Mouse (Mus musculus) forebrain, embryonic 16.5 days (tissue): ENCODE data around the gene Smox. TPM values are rescaled to one million over a fixed set of nuclear protein-coding genes. Genes with fewer than 3 reads are reported as not detected.
"Not testable (repeated sequence)": the region's sequence is repeated elsewhere in the genome, so short reads cannot be mapped to it uniquely, and the experiment has no call there.

Source experiments
- ATAC-seq: fragments of 200-750 bp; cut with Nextera tagmentation; 2 replicates; pipeline ENCODE4 v1.8.0; 2017; ENCODE audit warnings: mild to moderate bottlenecking, moderate library complexity
- H3K27ac ChIP-seq: fragments of 300-500 bp; sonication (generic); 2 replicates; pipeline ENCODE4 v1.5.1; 2014; ENCODE audit warnings: low read length, control low read depth
- H3K27me3 ChIP-seq: fragments of 300-500 bp; sonication (generic); replicated peaks from 2 replicates; pipeline ENCODE4 v1.6.1; 2014; ENCODE audit warnings: low read length; ENCODE audit not compliant: control insufficient read depth, insufficient read depth
- H3K36me3 ChIP-seq: fragments of 300-500 bp; sonication (generic); 2 replicates; pipeline ENCODE4 v1.6.1; 2014; ENCODE audit not compliant: control insufficient read depth, insufficient read depth
- H3K4me1 ChIP-seq: fragments of 300-500 bp; sonication (generic); replicated peaks from 2 replicates; pipeline ENCODE4 v1.6.1; 2014; ENCODE audit warnings: low read length; ENCODE audit not compliant: control insufficient read depth, insufficient read depth
- H3K4me2 ChIP-seq: fragments of 300-500 bp; sonication (generic); 2 replicates; pipeline ENCODE4 v1.6.1; 2014; ENCODE audit warnings: mild to moderate bottlenecking, low read length, control low read depth
- H3K4me3 ChIP-seq: fragments of 300-500 bp; sonication (generic); replicated peaks from 2 replicates; pipeline ENCODE4 v1.5.1; 2014; ENCODE audit warnings: mild to moderate bottlenecking, low read length, control low read depth
- H3K9ac ChIP-seq: fragments of 300-500 bp; sonication (generic); replicated peaks from 2 replicates; pipeline ENCODE4 v1.6.1; 2014; ENCODE audit warnings: low read depth, low read length, control low read depth
- H3K9me3 ChIP-seq: fragments of 300-500 bp; sonication (generic); 2 replicates; pipeline ENCODE4 v1.6.1; 2016; ENCODE audit warnings: low read length; ENCODE audit not compliant: control insufficient read depth
- WGBS: fragments of 180-500 bp; shearing (Covaris S2); extraction: QIAGEN DNeasy Blood & Tissue Kit; methylation state at CpG from one replicate; pipeline ENCODE4 v1.1.7; 2014; 5-methylcytosine and 5-hydroxymethylcytosine counted together
- polyA plus RNA-seq: library from polyadenylated mRNA; unstranded; fragments of >200 nt; fragmentation: Nextera tagmentation; extraction: Ambion mirVana; gene quantifications from 2 replicates; pipeline ENCODE4 v1.2.1, GENCODE M21; 2015

Gene Smox
- polyA plus RNA-seq, 1 experiment from 2014 or later: 57.2 TPM

- Histone ChIP-seq H3K27ac (no peak overlapping the region), H3K4me1 (no peaks in the 10 kb centered on the region), H3K27me3 (no peaks in the 10 kb centered on the region), H3K4me2 (no peak overlapping the region), H3K9ac (no peak overlapping the region), H3K9me3 (no peaks in the 10 kb centered on the region), H3K4me3 (no peak overlapping the region), H3K36me3 (no peaks in the 10 kb centered on the region)
- no peak for ATAC-seq
- 71% methylated on average over 9 of the region's 9 CpGs for WGBS
These were observed 30.2 kb upstream of the Smox start for GRCm38 (mm10) chr2:131460946-131461682.

GRCm38 (mm10) chr2:131462991-131463390 lies 28.3 kb upstream of the Smox start:
- H3K9me3 ChIP-seq: no peaks in the 10 kb centered on the region
- no peaks in the 10 kb centered on the region for H3K36me3 ChIP-seq
- H3K4me2 ChIP-seq: no peak overlapping the region
- H3K4me1 ChIP-seq: no peaks in the 10 kb centered on the region
- H3K4me3 ChIP-seq: no peak overlapping the region
- H3K27ac ChIP-seq: no peak overlapping the region
- WGBS: 55% methylated on average over 4 of the region's 4 CpGs
- no peak for ATAC-seq
- H3K27me3 ChIP-seq: no peaks in the 10 kb centered on the region
- no peak overlapping the region for H3K9ac ChIP-seq

GRCm38 (mm10) chr2:131464147-131464546 lies 27.1 kb upstream of the Smox start:
- Histone ChIP-seq H3K36me3 (no peaks in the 10 kb centered on the region), H3K4me3 (no peak overlapping the region), H3K9ac (no peak overlapping the region), H3K27me3 (no peaks in the 10 kb centered on the region), H3K4me1 (no peaks in the 10 kb centered on the region), H3K9me3 (no peaks in the 10 kb centered on the region), H3K27ac (no peak overlapping the region), H3K4me2 (no peak overlapping the region)
- no peak for ATAC-seq
- 96% methylated on average over 2 of the region's 2 CpGs for WGBS

- Histone ChIP-seq H3K4me3 (no peak overlapping the region), H3K27me3 (no peaks in the 10 kb centered on the region), H3K9ac (no peak overlapping the region), H3K4me1 (peaks cover 2% of the 10 kb centered on the region; the same call in 1 of the 2 replicates), H3K27ac (no peak overlapping the region), H3K4me2 (no peak overlapping the region), H3K9me3 (no peaks in the 10 kb centered on the region), H3K36me3 (no peaks in the 10 kb centered on the region)
- WGBS: 83% methylated on average over 2 of the region's 2 CpGs
- no peak for ATAC-seq
These were observed 24.6 kb upstream of the Smox start for GRCm38 (mm10) chr2:131466732-131467131.

GRCm38 (mm10) chr2:131469916-131470315 lies 21.4 kb upstream of the Smox start:
- H3K27ac ChIP-seq: no peak overlapping the region
- ATAC-seq: peak; percentile 52; the same call in 1 of the 2 replicates
- peaks cover 2% of the 10 kb centered on the region; the same call in 1 of the 2 replicates for H3K4me1 ChIP-seq

GRCm38 (mm10) chr2:131473749-131474148 lies 17.5 kb upstream of the Smox start:
- no peaks in the 10 kb centered on the region for H3K9me3 ChIP-seq
- H3K27ac ChIP-seq: no peak overlapping the region
- no peak overlapping the region for H3K4me3 ChIP-seq
- no peak overlapping the region for H3K4me2 ChIP-seq
- H3K36me3 ChIP-seq: no peaks in the 10 kb centered on the region
- ATAC-seq: no peak
- WGBS: 92% methylated on average over 6 of the region's 6 CpGs
- H3K27me3 ChIP-seq: no peaks in the 10 kb centered on the region
- H3K9ac ChIP-seq: no peak overlapping the region
- peaks cover 2% of the 10 kb centered on the region; the same call in 1 of the 2 replicates for H3K4me1 ChIP-seq

More at GRCm38 (mm10) chr2:131469916-131470315, 21.4 kb upstream of the Smox start:
- H3K36me3 ChIP-seq: no peaks in the 10 kb centered on the region
- WGBS: 43% methylated on average over 1 of the region's 1 CpGs
- H3K27me3 ChIP-seq: no peaks in the 10 kb centered on the region
- no peaks in the 10 kb centered on the region for H3K9me3 ChIP-seq
- H3K4me2 ChIP-seq: no peak overlapping the region
- no peak overlapping the region for H3K4me3 ChIP-seq
- no peak overlapping the region for H3K9ac ChIP-seq

- not testable (repeated sequence) for H3K4me2 ChIP-seq, H3K27ac ChIP-seq, H3K36me3 ChIP-seq, H3K9me3 ChIP-seq, H3K9ac ChIP-seq, ATAC-seq, H3K27me3 ChIP-seq, H3K4me3 ChIP-seq, H3K4me1 ChIP-seq
- whole genome bisulfite sequencing: 92% methylated on average over 5 of the region's 5 CpGs
These were observed 14.2 kb upstream of the Smox start for GRCm38 (mm10) chr2:131477105-131477504.

GRCm38 (mm10) chr2:131477917-131478316 lies 13.4 kb upstream of the Smox start:
- no peaks in the 10 kb centered on the region for H3K36me3 ChIP-seq
- no peak overlapping the region for H3K27ac ChIP-seq
- no peak for ATAC-seq
- no peak overlapping the region for H3K4me2 ChIP-seq
- H3K9me3 ChIP-seq: no peaks in the 10 kb centered on the region
- no peaks in the 10 kb centered on the region for H3K27me3 ChIP-seq
- no peak overlapping the region for H3K4me3 ChIP-seq
- WGBS: 84% methylated on average over 6 of the region's 6 CpGs
- no peaks in the 10 kb centered on the region for H3K4me1 ChIP-seq
- H3K9ac ChIP-seq: no peak overlapping the region

- H3K4me1 ChIP-seq: no peaks in the 10 kb centered on the region
- no peak for ATAC-seq
These were observed 12.9 kb upstream of the Smox start for GRCm38 (mm10) chr2:131478349-131478748.

More at GRCm38 (mm10) chr2:131478349-131478748, 12.9 kb upstream of the Smox start:
- no peaks in the 10 kb centered on the region for H3K27me3 ChIP-seq
- no peak overlapping the region for H3K4me2 ChIP-seq
- no peak overlapping the region for H3K9ac ChIP-seq
- H3K4me3 ChIP-seq: no peak overlapping the region
- no peaks in the 10 kb centered on the region for H3K36me3 ChIP-seq
- H3K9me3 ChIP-seq: no peaks in the 10 kb centered on the region
- 78% methylated on average over 8 of the region's 8 CpGs for WGBS
- H3K27ac ChIP-seq: no peak overlapping the region
